Mouse (Mus musculus): ENCODE measurements at regions not wholly inside any gene's neighbourhood (a gene's known extent, or its start where the extent isn't known, plus 50 kb on each side); places are given as distances from the start of the nearest gene placed in this dataset.

- no peak for DNase-seq (ENCODE audit: low read depth)
Measured at GRCm38 (mm10) chr12:86579716-86580115, 98.8 kb upstream of the Vash1 start.

DNA sequence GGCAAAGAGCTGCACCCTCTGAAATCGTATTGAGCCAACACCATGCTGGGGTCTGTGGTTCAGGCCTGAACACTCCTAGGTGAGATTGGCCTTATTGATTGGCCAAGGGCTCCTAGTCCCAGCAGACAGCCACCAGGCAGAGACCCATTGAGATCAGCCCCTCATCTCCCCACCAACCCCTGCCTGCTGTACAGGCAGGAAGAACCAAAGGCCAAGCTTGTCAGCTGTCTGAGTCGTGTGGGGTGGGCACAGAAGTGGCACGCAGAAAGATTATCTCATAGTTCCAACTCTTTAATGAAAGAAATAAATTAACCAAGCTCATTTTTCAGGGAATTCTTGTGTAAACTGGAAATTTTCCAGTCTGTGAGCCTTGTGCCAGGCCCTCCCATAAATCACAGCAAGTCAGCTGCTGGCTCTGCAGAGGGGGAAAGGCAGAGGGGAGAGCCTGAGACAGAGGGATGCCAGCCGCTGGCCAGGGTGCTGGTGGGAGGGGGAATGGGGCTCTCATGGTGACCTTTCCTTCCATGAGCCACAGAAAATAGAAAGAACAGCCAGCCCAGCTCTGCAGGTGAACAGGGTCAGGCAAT, 98.3 kb upstream of the Vash1 start:
- DNase-seq (ENCODE audit: low read depth), result no peak

- DNase-seq (ENCODE audit: low read depth), result no peak
Measured at GRCm38 (mm10) chr12:86582076-86582475, 96.4 kb upstream of the Vash1 start.

GRCm38 (mm10) chr12:86588010-86588409, 90.5 kb upstream of the Vash1 start:
- no peak for DNase-seq (ENCODE audit: low read depth)

DNA sequence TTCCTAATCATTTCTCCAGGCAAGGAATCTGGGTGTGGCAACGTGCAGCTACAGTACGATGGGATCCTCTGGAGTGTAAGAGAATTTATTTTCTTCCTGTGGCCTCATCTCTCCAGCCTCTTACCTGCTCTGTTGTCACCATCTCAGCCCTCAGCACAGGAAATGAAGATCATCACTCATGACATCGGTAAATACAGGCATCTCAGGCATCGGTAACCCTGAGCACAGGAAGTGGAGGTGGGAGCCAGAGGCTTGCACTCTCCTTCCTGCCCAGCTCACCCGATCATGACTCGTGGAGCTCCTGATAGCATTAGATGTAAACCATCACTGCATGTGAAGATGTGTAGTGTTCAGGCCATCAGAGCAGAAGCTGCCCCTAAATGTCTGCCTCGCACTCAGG, 86.0 kb upstream of the Vash1 start:
- DNase-seq (ENCODE audit: low read depth), result no peak

DNA sequence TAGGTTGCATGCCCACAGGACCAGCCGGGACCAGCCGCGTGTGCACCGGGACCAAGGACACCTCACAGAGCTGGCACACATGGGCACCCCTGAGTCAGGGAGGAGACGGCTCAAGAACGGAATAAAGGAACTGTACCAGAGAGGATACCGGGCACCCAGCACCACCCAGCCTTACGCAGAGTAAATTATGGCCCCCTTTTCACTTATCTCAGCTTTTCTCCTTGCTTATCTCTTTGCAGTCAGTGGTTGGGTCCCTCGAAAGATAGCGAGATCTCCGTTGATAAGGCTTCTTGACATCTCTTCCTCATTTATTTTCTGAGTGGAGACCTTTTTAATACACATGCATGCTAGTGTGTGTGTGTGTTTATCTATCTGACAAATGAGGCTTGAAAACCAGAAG, 83.9 kb upstream of the Vash1 start:
- no peak for DNase-seq (ENCODE audit: low read depth)

DNA sequence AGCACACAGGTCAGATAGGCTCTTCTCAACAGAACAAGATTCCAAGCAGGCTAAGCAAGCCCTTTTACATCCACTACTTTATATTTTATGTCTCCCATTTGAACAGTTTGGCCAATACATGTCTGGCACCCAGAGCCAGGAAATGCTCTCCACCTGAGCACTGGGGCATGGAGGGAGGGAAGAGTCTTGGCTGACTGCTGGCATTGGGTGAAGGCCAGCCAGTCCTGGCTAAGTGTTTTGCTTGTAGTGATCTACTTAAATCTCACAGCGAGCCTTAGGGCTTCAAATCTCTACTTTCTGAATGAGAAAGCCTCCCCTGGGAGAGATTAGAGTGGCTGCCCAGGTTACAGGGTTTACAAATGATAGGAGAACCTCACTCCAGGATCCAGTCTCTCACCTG, 78.5 kb upstream of the Vash1 start:
- DNase-seq (ENCODE audit: low read depth), result no peak

- no peak for DNase-seq (ENCODE audit: low read depth)
Measured at GRCm38 (mm10) chr12:86603521-86603920, 75.0 kb upstream of the Vash1 start.

DNA sequence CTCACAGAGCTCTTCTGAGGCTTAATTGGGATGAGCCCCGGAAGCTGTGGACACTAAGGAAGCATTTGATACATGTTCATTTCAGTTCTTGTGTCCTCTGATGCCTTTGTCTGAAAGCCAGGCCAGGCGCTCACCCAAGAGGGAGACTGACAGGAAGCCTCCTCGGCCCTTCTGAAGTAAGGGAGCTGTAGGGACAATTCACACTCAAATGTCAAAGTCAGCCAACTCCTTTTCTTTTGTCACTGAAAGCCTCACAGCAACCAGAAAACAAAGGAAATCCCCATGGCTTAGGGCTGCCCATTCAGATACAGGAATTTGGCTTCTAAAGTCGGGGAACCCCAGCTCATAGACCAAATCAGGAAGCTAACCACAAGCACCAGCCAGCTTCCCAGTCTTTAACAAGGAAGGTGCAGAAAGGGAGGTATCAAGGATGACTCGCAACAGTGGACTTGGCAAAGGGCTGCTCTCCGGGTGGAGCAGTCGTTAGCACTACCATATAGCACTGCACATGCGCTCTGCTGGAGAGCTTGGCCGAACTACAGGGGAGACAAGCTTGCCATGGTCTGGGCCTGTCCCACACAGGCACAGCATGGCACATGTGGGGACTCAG, 66.0 kb upstream of the Vash1 start:
- DNase-seq (ENCODE audit: low read depth), result no peak

GRCm38 (mm10) chr12:86614156-86614555, 64.3 kb upstream of the Vash1 start:
- DNase-seq (ENCODE audit: low read depth), result peak; percentile 19

GRCm38 (mm10) chr12:86616327-86616726, 62.2 kb upstream of the Vash1 start:
- DNase-seq (ENCODE audit: low read depth), result peak; percentile 6

DNA sequence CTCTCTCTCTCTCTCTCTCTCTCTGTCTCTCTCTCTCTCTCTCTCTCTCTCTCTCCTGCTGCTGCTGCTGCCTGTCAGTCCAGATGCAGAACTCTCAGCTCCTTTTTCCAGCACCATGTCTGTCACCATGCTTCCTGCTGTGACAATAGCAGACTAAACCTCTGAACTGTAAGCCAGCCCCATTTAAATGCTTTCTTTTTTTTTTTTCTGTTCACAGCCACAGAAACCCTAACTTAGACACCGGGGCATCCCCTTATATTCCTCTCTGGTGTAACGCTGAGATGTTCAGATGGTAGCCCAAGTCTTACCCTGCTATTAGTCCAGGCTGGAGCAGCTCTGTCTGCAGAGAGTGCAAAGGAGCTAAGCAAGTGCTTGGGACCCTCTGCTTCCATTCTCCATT, 54.3 kb upstream of the Vash1 start:
- no peak for DNase-seq (ENCODE audit: low read depth)

DNA sequence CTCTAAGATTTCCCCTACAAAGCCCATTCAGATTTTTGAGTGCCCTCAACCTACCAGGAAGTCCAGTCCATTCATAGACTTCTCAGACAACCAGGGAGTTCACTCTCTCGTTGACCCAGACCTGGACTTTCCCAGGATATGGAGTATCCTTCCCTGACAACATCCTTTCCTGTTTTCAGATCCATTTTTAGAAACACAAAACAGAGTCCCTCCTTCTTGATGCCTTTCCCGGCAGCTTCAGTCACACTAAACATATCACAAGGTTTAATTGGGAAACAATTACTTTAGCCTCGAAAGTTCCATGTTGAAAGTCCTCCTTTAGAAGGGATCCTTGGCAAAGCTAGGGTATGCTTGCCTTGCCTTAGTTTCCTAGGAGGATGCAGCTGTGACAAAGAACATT, 51.8 kb upstream of the Vash1 start:
- DNase-seq (ENCODE audit: low read depth), result no peak

GRCm38 (mm10) chr12:86628050-86628782, 50.3 kb upstream of the Vash1 start:
- DNase-seq (ENCODE audit: low read depth), result no peak

Measured in 416B (cell line).